Mouse (Mus musculus) layer of hippocampus, postnatal 25 days (tissue): ENCODE measurements around the gene Ufsp1. TPM values are rescaled to one million over a fixed set of nuclear protein-coding genes. Genes with fewer than 3 reads are reported as not detected.
A peak's percentile ranks its signal among the peaks of the same experiment; 100 is the strongest.
"Not testable (repeated sequence)": the region's sequence is repeated elsewhere in the genome, so short reads cannot be mapped to it uniquely, and the experiment has no call there.

ENCODE experiments used
- DNase-seq, 2 experiments: peaks; one replicate each; pipeline ENCODE4 v3.0.0; 2022; ENCODE audit warnings: mixed read lengths in 2 of 2, low spot score in 1 of 2; ENCODE audit errors: extremely low spot score in 1 of 2
- total RNA-seq, 2 experiments: library from RNA; stranded (reverse); gene quantifications; 2 replicates each; pipeline ENCODE4 v1.2.3; 2021

The Ufsp1 gene
- 10 to 100 TPM; 14.3 to 16.0 TPM for total RNA-seq

GRCm38 (mm10) chr5:137293839-137294743 is at the start of gene Ufsp1:
Ufsp1 (plus strand) TSS chr5:137294629.
- peak; percentile 86 to 90 for DNase-seq

GRCm38 (mm10) chr5:137263897-137264720 is 30.3 kb upstream of the Ufsp1 start:
- DNase-seq: no peak

- DNase-seq: no peak
These were observed 29.6 kb upstream of the Ufsp1 start for GRCm38 (mm10) chr5:137264787-137265186.

- DNase-seq: no peak
These were observed 26.1 kb upstream of the Ufsp1 start for GRCm38 (mm10) chr5:137268131-137268910.

- DNase-seq: no peak
These were observed 16.8 kb upstream of the Ufsp1 start for GRCm38 (mm10) chr5:137277360-137278342.

GRCm38 (mm10) chr5:137284411-137284810 is 10.0 kb upstream of the Ufsp1 start:
- DNase-seq: not testable (repeated sequence)

- peak in 1 of 2 experiments; percentile 69 for DNase-seq
These were observed 9.4 kb upstream of the Ufsp1 start for GRCm38 (mm10) chr5:137285045-137285444.

- DNase-seq: no peak
These were observed 8.4 kb upstream of the Ufsp1 start for GRCm38 (mm10) chr5:137285986-137286385.

GRCm38 (mm10) chr5:137286655-137287031 is 7.8 kb upstream of the Ufsp1 start:
- peak; percentile 77 to 95 for DNase-seq

- DNase-seq: peak; percentile 57 to 61
These were observed 7.1 kb upstream of the Ufsp1 start, which contains the start of gene Ache for GRCm38 (mm10) chr5:137287032-137287952. Ache (plus strand) TSS chr5:137287519.

- DNase-seq: peak; percentile 50 to 68
These were observed 6.3 kb upstream of the Ufsp1 start for GRCm38 (mm10) chr5:137287953-137288743.

GRCm38 (mm10) chr5:137288999-137289470 is 5.4 kb upstream of the Ufsp1 start:
- peak; percentile 49 to 53 for DNase-seq

GRCm38 (mm10) chr5:137289591-137290365 is 4.7 kb upstream of the Ufsp1 start:
- no peak for DNase-seq

- DNase-seq: no peak
These were observed 3.8 kb upstream of the Ufsp1 start for GRCm38 (mm10) chr5:137290677-137291076.

- no peak for DNase-seq
These were observed 3.0 kb upstream of the Ufsp1 start for GRCm38 (mm10) chr5:137291381-137291926.

GRCm38 (mm10) chr5:137293282-137293681 is 1.1 kb upstream of the Ufsp1 start:
- DNase-seq: peak; percentile 42 to 53
